Mouse (Mus musculus) midbrain, embryonic 16.5 days (tissue): ENCODE measurements around the gene Ccdc60. TPM values are rescaled to one million over a fixed set of nuclear protein-coding genes. Genes with fewer than 3 reads are reported as not detected.

ENCODE experiments used
- ATAC-seq: fragments of 200-750 bp; cut with Nextera tagmentation; 2 replicates; pipeline ENCODE4 v1.8.0; 2017; ENCODE audit warnings: moderate TSS enrichment
- H3K27ac ChIP-seq: fragments of 300-500 bp; sonication (generic); 2 replicates; pipeline ENCODE4 v1.5.1; 2014; ENCODE audit warnings: mild to moderate bottlenecking, low read length, mixed read lengths
- H3K27me3 ChIP-seq: fragments of 300-500 bp; sonication (generic); 2 replicates; pipeline ENCODE4 v1.6.1; 2014; ENCODE audit warnings: low read depth, low read length, mixed read lengths; ENCODE audit not compliant: control insufficient read depth, insufficient read depth
- H3K36me3 ChIP-seq: fragments of 300-500 bp; sonication (generic); 2 replicates; pipeline ENCODE4 v1.6.1; 2014; ENCODE audit warnings: mild to moderate bottlenecking, low read length, moderate library complexity, mixed read lengths; ENCODE audit not compliant: control insufficient read depth, insufficient read depth
- H3K4me1 ChIP-seq: fragments of 300-500 bp; sonication (generic); 2 replicates; pipeline ENCODE4 v1.6.1; 2014; ENCODE audit warnings: mild to moderate bottlenecking, low read length, mixed read lengths; ENCODE audit not compliant: control insufficient read depth, insufficient read depth
- H3K4me2 ChIP-seq: fragments of 300-500 bp; sonication (generic); 2 replicates; pipeline ENCODE4 v1.6.1; 2014; ENCODE audit warnings: mild to moderate bottlenecking, low read length, mixed read lengths
- H3K4me3 ChIP-seq: fragments of 300-500 bp; sonication (generic); 2 replicates; pipeline ENCODE4 v1.5.1; 2014; ENCODE audit warnings: low read depth, mild to moderate bottlenecking, low read length, moderate library complexity, mixed read lengths
- H3K9ac ChIP-seq: fragments of 300-500 bp; sonication (generic); 2 replicates; pipeline ENCODE4 v1.6.1; 2014; ENCODE audit warnings: low read depth, low read length, mixed read lengths
- H3K9me3 ChIP-seq: fragments of 300-500 bp; sonication (generic); replicated peaks from 2 replicates; pipeline ENCODE4 v1.6.1; 2014; ENCODE audit warnings: mild to moderate bottlenecking, low read length, mixed read lengths; ENCODE audit not compliant: control insufficient read depth, poor library complexity, severe bottlenecking
- WGBS: fragments of 180-500 bp; shearing (Covaris S2); extraction: QIAGEN DNeasy Blood & Tissue Kit; methylation state at CpG from one replicate; pipeline ENCODE4 v1.1.7; 2014; 5-methylcytosine and 5-hydroxymethylcytosine counted together
- polyA plus RNA-seq: library from polyadenylated mRNA; unstranded; fragments of >200 nt; fragmentation: Nextera tagmentation; extraction: Ambion mirVana; gene quantifications from 2 replicates; pipeline ENCODE4 v1.2.1, GENCODE M21; 2015

Gene Ccdc60
- polyA plus RNA-seq, 1 experiment from 2014 or later = 3.1 TPM

DNA sequence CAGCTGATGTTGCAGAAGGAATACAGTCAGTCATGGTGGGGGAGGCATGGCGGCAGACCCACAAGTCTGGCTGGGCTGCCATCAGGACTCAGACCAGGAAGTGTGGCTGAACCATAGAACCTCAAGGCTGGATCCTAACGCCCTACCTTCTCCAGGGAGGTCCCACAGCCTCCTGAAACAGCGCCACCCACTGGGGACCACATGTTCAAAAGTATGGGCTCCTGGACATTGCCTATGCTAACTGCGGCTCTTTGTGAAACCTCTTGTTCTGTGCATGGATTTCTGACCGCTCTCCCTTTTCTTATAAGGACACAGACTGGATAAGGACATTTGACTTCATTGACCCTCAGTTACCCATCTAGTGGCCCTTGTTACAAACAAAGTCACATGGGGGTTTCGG, 64.8 kb downstream of the Ccdc60 start:
- no peak overlapping the region for H3K9ac ChIP-seq

DNA sequence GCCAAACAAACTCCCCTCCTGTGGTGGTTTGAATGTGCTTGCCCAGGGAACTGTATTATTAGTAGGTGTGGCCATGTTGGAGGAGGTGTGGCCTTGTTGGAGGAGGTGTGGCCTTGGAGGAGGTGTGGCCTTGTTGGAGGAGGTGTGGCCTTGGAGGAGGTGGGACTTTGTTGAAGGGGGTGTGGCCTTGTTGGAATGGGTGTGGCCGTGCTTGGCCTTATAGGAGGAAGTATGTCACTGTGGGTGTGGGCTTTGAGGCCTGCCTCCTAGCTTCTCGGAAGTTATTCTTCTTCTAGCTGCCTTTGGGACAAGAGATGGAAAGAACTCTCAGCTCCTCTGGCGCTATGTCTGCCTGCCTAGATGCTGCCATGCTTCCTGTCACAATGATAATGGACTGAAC, 66.9 kb downstream of the Ccdc60 start:
- no peaks in the 10 kb centered on the region for H3K36me3 ChIP-seq
- H3K4me1 ChIP-seq = peaks cover 5% of the 10 kb centered on the region; the same call in 1 of the 2 replicates
- H3K4me2 ChIP-seq = no peak overlapping the region
- 97% methylated on average over 3 of the region's 3 CpGs for WGBS
- H3K9me3 ChIP-seq = no peaks in the 10 kb centered on the region
- no peak for ATAC-seq
- no peak overlapping the region for H3K27ac ChIP-seq
- H3K27me3 ChIP-seq = no peaks in the 10 kb centered on the region
- H3K4me3 ChIP-seq = no peak overlapping the region
- H3K9ac ChIP-seq = no peak overlapping the region

More for the DNA sequence above, 64.8 kb downstream of the Ccdc60 start:
- Histone ChIP-seq H3K27me3 (no peaks in the 10 kb centered on the region), H3K4me3 (no peak overlapping the region), H3K27ac (no peak overlapping the region), H3K36me3 (no peaks in the 10 kb centered on the region), H3K9me3 (no peaks in the 10 kb centered on the region), H3K4me2 (no peak overlapping the region), H3K4me1 (peaks cover 3% of the 10 kb centered on the region; the same call in 1 of the 2 replicates)
- WGBS = 79% methylated on average over 6 of the region's 6 CpGs
- no peak for ATAC-seq

DNA sequence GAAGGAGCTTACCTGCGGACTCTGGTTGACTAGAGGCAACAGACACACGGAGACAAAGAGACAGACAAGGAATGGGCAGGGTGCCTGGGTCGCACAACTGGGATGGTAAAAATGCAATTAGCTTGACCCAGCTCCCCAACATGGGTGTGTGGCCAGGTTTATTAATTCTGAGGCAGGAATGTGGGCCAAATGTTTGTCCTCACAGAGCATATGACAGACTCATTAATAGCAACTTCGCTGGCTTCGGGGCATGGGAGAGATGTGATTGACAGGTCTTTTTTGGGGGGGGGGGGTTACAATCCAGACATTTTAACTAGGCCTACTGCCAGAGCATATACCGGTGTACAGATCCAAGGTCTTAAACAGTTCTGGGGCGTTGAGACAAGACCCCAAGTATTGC, 69.5 kb downstream of the Ccdc60 start:
- Histone ChIP-seq H3K27me3 (no peaks in the 10 kb centered on the region), H3K4me3 (no peak overlapping the region), H3K4me2 (no peak overlapping the region), H3K4me1 (peaks cover 5% of the 10 kb centered on the region; the same call in 1 of the 2 replicates), H3K9me3 (no peaks in the 10 kb centered on the region), H3K9ac (no peak overlapping the region), H3K36me3 (no peaks in the 10 kb centered on the region), H3K27ac (peak overlapping the region; percentile 42; the same call in 1 of the 2 replicates)
- ATAC-seq = no peak
- WGBS = 63% methylated on average over 7 of the region's 7 CpGs

DNA sequence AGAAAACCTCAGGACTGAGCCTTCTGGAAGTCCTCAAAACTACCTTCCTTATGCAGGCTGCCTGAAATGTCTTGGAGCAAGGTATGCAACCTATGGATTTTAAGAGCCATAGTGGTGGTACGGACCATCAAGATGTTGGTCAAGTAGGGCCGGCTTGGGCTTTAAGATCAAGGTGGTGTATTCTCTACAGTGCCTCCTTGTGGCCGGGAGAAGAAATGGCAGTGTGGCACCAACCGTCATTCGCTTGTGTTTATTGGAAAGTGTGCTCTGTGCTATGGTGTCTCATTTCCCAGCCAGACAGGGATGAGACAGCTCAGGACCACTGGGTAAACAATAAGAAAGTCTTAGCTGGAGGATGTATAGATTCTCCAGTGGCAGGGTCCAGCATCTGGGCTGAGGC, 76.1 kb downstream of the Ccdc60 start:
- Histone ChIP-seq H3K4me3 (no peak overlapping the region), H3K9ac (no peak overlapping the region), H3K36me3 (no peaks in the 10 kb centered on the region), H3K27ac (no peak overlapping the region), H3K27me3 (no peaks in the 10 kb centered on the region), H3K4me1 (peaks cover 17% of the 10 kb centered on the region), H3K4me2 (no peak overlapping the region), H3K9me3 (no peaks in the 10 kb centered on the region)
- WGBS = 68% methylated on average over 5 of the region's 5 CpGs
- no peak for ATAC-seq

GRCm38 (mm10) chr5:116209378-116210091, 79.2 kb downstream of the Ccdc60 start:
- peak overlapping the region; percentile 78 for H3K27ac ChIP-seq

GRCm38 (mm10) chr5:116208741-116209368, 79.9 kb downstream of the Ccdc60 start:
- no peaks in the 10 kb centered on the region for H3K9me3 ChIP-seq
- ATAC-seq = peak; percentile 91
- H3K27me3 ChIP-seq = no peaks in the 10 kb centered on the region
- H3K4me2 ChIP-seq = peak overlapping the region; percentile 10; the same call in 1 of the 2 replicates
- no peak overlapping the region for H3K4me3 ChIP-seq
- 15% methylated on average over 16 of the region's 16 CpGs for WGBS
- peak overlapping the region; percentile 78 for H3K27ac ChIP-seq
- H3K4me1 ChIP-seq = peaks cover 17% of the 10 kb centered on the region
- no peak overlapping the region for H3K9ac ChIP-seq
- no peaks in the 10 kb centered on the region for H3K36me3 ChIP-seq

More at GRCm38 (mm10) chr5:116209378-116210091, 79.2 kb downstream of the Ccdc60 start:
- 28% methylated on average over 11 of the region's 11 CpGs for WGBS
- Histone ChIP-seq H3K36me3 (no peaks in the 10 kb centered on the region), H3K9ac (no peak overlapping the region), H3K4me2 (no peak overlapping the region), H3K4me3 (no peak overlapping the region), H3K27me3 (no peaks in the 10 kb centered on the region), H3K9me3 (no peaks in the 10 kb centered on the region), H3K4me1 (peaks cover 17% of the 10 kb centered on the region)
- ATAC-seq = peak; percentile 59; the same call in 1 of the 2 replicates

DNA sequence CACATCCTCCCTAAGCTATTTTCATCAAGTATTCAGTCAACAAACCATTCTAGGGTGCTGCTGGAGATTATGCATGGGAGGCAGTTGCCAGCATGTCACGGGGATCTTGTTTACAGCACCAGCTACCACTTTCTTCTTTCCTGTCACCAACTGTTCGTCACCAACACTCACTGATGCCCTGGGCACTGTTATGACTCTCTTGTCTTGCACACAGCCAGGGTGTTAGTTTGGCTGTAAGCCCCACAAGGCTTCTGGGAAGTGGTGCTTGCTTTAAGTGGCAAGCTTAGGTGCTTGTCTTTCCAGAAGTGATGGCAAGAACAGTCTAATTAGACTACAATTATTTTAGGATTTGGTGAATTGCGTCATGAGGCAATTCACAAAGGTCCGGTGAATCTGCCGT, 86.1 kb downstream of the Ccdc60 start:
- Histone ChIP-seq H3K4me2 (no peak overlapping the region), H3K27me3 (no peaks in the 10 kb centered on the region), H3K36me3 (no peaks in the 10 kb centered on the region), H3K4me3 (no peak overlapping the region), H3K4me1 (no peaks in the 10 kb centered on the region), H3K27ac (no peak overlapping the region), H3K9me3 (no peaks in the 10 kb centered on the region), H3K9ac (no peak overlapping the region)
- WGBS = 61% methylated on average over 5 of the region's 5 CpGs
- ATAC-seq = no peak

- no peak for ATAC-seq
- H3K9me3 ChIP-seq = no peaks in the 10 kb centered on the region
- H3K4me1 ChIP-seq = no peaks in the 10 kb centered on the region
- no peak overlapping the region for H3K9ac ChIP-seq
- no peak overlapping the region for H3K4me2 ChIP-seq
- WGBS = 31% methylated on average over 11 of the region's 11 CpGs
- no peaks in the 10 kb centered on the region for H3K36me3 ChIP-seq
- H3K27ac ChIP-seq = no peak overlapping the region
- no peaks in the 10 kb centered on the region for H3K27me3 ChIP-seq
- H3K4me3 ChIP-seq = no peak overlapping the region
Measured at GRCm38 (mm10) chr5:116194499-116194898, 94.3 kb downstream of the Ccdc60 start.

DNA sequence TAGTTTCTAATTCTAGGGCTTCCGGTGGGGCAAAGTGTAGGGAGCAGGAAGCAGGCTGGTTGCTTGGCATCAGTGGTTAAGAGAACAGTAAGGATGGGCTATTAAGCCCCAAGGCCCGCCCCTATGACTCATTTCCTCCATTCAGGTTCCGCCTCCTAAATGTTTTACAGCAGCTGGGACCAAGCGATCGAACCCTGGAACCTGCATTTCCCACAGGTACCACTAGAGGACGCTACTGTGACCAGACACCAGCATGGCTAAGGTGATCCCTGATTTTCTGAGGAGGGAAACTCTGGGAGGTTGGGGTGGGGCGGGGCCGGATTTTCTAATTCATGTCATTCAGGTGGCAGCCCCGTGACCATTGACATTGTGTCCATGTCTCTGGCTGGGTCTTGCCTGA, 96.1 kb downstream of the Ccdc60 start:
- Histone ChIP-seq H3K27ac (no peak overlapping the region), H3K4me2 (no peak overlapping the region), H3K4me1 (no peaks in the 10 kb centered on the region), H3K9ac (no peak overlapping the region), H3K36me3 (no peaks in the 10 kb centered on the region), H3K27me3 (no peaks in the 10 kb centered on the region), H3K4me3 (no peak overlapping the region), H3K9me3 (no peaks in the 10 kb centered on the region)
- ATAC-seq = no peak
- 76% methylated on average over 9 of the region's 9 CpGs for WGBS
